Mouse (Mus musculus): ENCODE data around the gene Gm49340. TPM values are rescaled to one million over a fixed set of nuclear protein-coding genes. Genes with fewer than 3 reads are reported as not detected.

Gene Gm49340
- polyA plus RNA-seq (2014; fragmentation: Illumina TruSeq; extraction: RNeasy Lipid Tissue Mini Kit (QIAGEN cat#74804); ENCODE audit: low read depth, low replicate concordance), result not detected

DNA sequence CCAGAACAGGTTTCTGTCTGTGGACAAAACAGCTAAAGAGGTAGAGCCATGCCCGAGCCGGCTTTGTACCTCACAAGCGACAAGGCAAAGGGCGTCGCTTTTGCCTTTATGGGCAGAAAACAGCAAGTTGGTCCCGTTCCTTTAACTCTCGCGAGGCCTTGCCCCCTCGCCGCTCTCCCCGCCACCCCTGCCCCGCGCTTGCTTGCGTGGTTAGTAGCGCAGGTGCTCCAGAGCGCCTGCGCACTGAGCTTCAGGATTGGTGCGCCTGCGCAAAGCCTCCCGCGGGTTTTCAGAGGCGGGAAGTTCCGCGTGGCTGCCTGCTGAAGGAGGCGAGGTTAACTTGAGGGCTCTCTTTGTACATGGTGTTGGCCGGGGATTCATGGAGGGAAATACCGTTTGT, at the start of gene Gm49340, which contains the start of the genes Aspa and Spata22:
TSS of gene Gm49340 (plus strand) at position 300 of the 400 bp plus-strand sequence.
TSS of gene Aspa (minus strand) at position 155 of the 400 bp plus-strand sequence.
TSS of gene Spata22 (plus strand) at position 300 of the 400 bp plus-strand sequence.

DNA sequence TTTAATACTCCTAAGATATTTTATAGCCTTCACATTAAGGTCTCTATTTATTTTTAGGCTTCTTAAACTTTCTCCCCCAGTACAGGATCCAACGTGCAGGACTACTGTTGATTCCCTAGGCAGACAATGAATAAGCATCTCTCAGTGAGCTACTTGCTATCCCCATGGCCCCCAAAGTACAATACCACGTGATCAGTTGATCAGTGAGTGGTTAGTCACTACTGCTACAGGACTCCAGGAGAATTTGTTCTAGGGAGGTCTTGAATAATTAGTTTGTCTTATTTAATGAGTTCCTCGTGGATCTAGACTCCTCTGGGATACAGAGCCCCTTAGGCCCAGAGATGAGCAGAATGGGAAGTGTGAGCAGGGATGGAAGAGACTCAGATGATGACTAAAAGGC, 20.9 kb downstream of the Gm49340 start, which contains the start of gene Olfr20:
TSS of gene Olfr20 (plus strand) at position 301 of the 400 bp plus-strand sequence.

GRCm38 (mm10) chr11:73370946-73371345, 41.4 kb downstream of the Gm49340 start, which contains the start of gene Olfr376:
Gene Olfr376 (plus strand): TSS chr11:73371246.

GRCm38 (mm10) chr11:73399514-73399913, 70.0 kb downstream of the Gm49340 start, which contains the start of gene Olfr1:
Gene Olfr1 (minus strand): TSS chr11:73399614.

Other genes starting within 250 kb of the Gm49340 start
- 9.3 TPM for gene Itgae, start 239.2 kb upstream of the Gm49340 start, polyA plus RNA-seq (2014; fragmentation: Illumina TruSeq; extraction: RNeasy Lipid Tissue Mini Kit (QIAGEN cat#74804); ENCODE audit: low read depth, low replicate concordance)
- 10.4 TPM for gene Haspin, start 191.4 kb upstream of the Gm49340 start, polyA plus RNA-seq (2014; fragmentation: Illumina TruSeq; extraction: RNeasy Lipid Tissue Mini Kit (QIAGEN cat#74804); ENCODE audit: low read depth, low replicate concordance)
- 1.6 TPM for gene P2rx5, start 169.3 kb upstream of the Gm49340 start, polyA plus RNA-seq (2014; fragmentation: Illumina TruSeq; extraction: RNeasy Lipid Tissue Mini Kit (QIAGEN cat#74804); ENCODE audit: low read depth, low replicate concordance)
- gene Emc6, start 152.7 kb upstream of the Gm49340 start, polyA plus RNA-seq (2014; fragmentation: Illumina TruSeq; extraction: RNeasy Lipid Tissue Mini Kit (QIAGEN cat#74804); ENCODE audit: low read depth, low replicate concordance), result 44.9 TPM
- 64.3 TPM for gene Tax1bp3, start 152.7 kb upstream of the Gm49340 start, polyA plus RNA-seq (2014; fragmentation: Illumina TruSeq; extraction: RNeasy Lipid Tissue Mini Kit (QIAGEN cat#74804); ENCODE audit: low read depth, low replicate concordance)
- gene Ctns, start 130.7 kb upstream of the Gm49340 start, polyA plus RNA-seq (2014; fragmentation: Illumina TruSeq; extraction: RNeasy Lipid Tissue Mini Kit (QIAGEN cat#74804); ENCODE audit: low read depth, low replicate concordance), result 20.0 TPM
- 11.0 TPM for gene Shpk, start 130.3 kb upstream of the Gm49340 start, polyA plus RNA-seq (2014; fragmentation: Illumina TruSeq; extraction: RNeasy Lipid Tissue Mini Kit (QIAGEN cat#74804); ENCODE audit: low read depth, low replicate concordance)
- gene Trpv1, start 95.4 kb upstream of the Gm49340 start, polyA plus RNA-seq (2014; fragmentation: Illumina TruSeq; extraction: RNeasy Lipid Tissue Mini Kit (QIAGEN cat#74804); ENCODE audit: low read depth, low replicate concordance), result 1.3 TPM
- 0.46 TPM for gene Trpv3, start 62.4 kb upstream of the Gm49340 start, polyA plus RNA-seq (2014; fragmentation: Illumina TruSeq; extraction: RNeasy Lipid Tissue Mini Kit (QIAGEN cat#74804); ENCODE audit: low read depth, low replicate concordance)
- 16.7 TPM for gene Aspa, start 145 bp upstream of the Gm49340 start, polyA plus RNA-seq (2014; fragmentation: Illumina TruSeq; extraction: RNeasy Lipid Tissue Mini Kit (QIAGEN cat#74804); ENCODE audit: low read depth, low replicate concordance)
- gene Spata22, start within 50 bp of the Gm49340 start, polyA plus RNA-seq (2014; fragmentation: Illumina TruSeq; extraction: RNeasy Lipid Tissue Mini Kit (QIAGEN cat#74804); ENCODE audit: low read depth, low replicate concordance), result 1.6 TPM
- gene Olfr20, start 21.0 kb downstream of the Gm49340 start, polyA plus RNA-seq (2014; fragmentation: Illumina TruSeq; extraction: RNeasy Lipid Tissue Mini Kit (QIAGEN cat#74804); ENCODE audit: low read depth, low replicate concordance), result not detected
- gene Olfr376, start 41.5 kb downstream of the Gm49340 start, polyA plus RNA-seq (2014; fragmentation: Illumina TruSeq; extraction: RNeasy Lipid Tissue Mini Kit (QIAGEN cat#74804); ENCODE audit: low read depth, low replicate concordance), result not detected
- not detected for gene Olfr1, start 69.9 kb downstream of the Gm49340 start, polyA plus RNA-seq (2014; fragmentation: Illumina TruSeq; extraction: RNeasy Lipid Tissue Mini Kit (QIAGEN cat#74804); ENCODE audit: low read depth, low replicate concordance)
- gene Olfr378, start 98.7 kb downstream of the Gm49340 start, polyA plus RNA-seq (2014; fragmentation: Illumina TruSeq; extraction: RNeasy Lipid Tissue Mini Kit (QIAGEN cat#74804); ENCODE audit: low read depth, low replicate concordance), result not detected
- not detected for gene Olfr380, start 127.8 kb downstream of the Gm49340 start, polyA plus RNA-seq (2014; fragmentation: Illumina TruSeq; extraction: RNeasy Lipid Tissue Mini Kit (QIAGEN cat#74804); ENCODE audit: low read depth, low replicate concordance)
- not detected for gene Olfr381, start 161.9 kb downstream of the Gm49340 start, polyA plus RNA-seq (2014; fragmentation: Illumina TruSeq; extraction: RNeasy Lipid Tissue Mini Kit (QIAGEN cat#74804); ENCODE audit: low read depth, low replicate concordance)
- gene Olfr382, start 187.5 kb downstream of the Gm49340 start, polyA plus RNA-seq (2014; fragmentation: Illumina TruSeq; extraction: RNeasy Lipid Tissue Mini Kit (QIAGEN cat#74804); ENCODE audit: low read depth, low replicate concordance), result not detected